Mouse (Mus musculus): ENCODE results near the gene Yy1. TPM values are rescaled to one million over a fixed set of nuclear protein-coding genes. Genes with fewer than 3 reads are reported as not detected.

Yy1 gene
- polyA plus RNA-seq, 1 experiment, result 62.6 TPM

DNA sequence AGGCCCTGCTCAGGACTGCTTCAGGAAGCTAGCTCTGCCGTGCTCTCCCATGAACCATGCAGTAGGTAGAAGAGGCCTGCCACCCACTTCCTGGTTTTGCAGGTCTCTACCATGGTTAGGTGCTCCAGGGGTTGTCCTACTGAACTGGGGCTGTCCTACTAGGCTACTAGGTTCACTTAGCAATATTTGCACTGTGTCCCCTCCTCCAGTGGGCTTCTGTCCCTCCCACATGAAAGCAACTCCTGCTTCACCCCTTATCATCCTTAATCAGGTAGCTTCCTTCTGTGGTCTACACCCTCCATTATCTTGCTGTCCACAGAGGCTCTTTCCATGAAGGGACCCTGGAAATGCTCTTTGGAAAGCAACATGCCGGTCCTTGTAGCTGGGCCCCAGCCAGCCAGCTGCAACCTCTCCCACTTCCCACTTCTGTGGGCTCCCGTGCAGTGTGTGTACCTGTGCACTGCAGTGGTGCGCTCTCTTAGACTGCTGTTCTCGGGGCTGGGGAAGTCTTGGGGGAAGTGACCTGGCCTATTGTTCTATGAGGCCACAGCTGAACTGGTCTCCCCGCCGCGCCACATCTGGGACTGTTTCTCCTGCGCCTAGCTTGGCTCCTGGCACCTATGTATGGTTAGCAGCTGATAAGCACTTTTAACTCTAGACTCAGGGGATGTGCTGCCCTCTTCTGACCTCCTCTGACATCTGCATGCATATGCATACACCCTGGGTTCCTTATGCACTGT is 29.5 kb upstream of the Yy1 start:
- no peak for TF ChIP-seq GATA1 (IDR thresholded peaks at IDR 0.05; ENCODE audit: low read length)

DNA sequence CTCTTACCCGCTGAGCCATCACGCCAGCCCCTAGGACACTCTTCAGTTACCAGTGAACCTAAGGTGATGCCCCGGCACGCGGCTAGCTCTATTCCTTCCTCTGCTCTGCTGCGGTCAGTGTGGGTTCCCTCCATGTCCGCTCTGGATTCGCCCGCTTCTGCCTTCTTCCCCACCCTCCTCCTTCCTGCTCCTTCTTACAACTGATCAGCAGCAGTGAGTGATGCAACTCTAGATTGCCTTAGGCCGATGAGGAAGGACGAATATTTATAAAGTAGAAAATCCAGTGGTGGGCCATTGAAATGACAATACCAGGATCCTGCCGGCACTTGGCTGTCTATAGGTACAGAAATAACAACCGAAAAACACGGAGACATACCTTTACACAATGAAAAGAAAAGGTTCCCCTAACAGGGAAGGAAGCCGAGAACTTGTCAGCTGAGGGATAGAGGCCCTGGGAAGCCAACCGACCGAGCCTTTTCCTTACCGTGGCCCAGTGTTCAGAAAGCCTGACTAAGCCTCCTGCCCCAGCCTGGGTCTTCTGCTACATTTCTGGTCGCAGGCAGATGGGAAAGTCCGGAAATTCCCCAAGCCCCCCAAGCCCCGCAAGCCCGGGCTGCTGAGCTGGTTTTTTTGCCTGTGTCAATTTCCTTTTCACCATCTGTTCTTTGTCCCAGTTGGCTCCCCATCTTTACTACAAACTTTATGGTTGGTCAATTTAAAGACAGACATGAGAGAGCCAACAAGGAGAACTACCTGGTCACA is 27.7 kb upstream of the Yy1 start:
- no peak for TF ChIP-seq GATA1 (IDR thresholded peaks at IDR 0.05; ENCODE audit: low read length)

DNA sequence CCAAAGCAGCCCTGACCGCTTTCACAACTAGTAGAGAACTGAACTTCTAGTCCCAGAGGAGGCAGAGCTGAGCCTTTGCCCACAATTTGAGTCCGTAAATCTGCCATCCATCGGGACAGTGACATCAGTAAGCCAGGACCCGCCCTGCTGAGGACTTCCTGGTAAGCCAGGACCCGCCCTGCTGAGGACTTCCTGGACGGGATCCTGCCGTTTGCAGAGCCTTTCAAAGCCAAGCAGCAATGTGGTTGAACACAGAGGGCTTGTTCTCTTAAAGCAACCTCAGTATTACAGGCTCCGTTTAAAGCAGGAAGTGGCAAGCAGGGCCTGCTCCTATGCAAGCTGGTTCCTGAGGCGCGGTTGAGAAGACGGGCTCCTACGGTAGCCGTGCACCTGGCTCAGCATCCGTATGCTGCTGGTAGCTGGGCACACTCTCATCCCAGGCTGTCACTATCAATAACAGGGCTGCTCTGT is 27.0 kb upstream of the Yy1 start:
- no peak for TF ChIP-seq GATA1 (IDR thresholded peaks at IDR 0.05; ENCODE audit: low read length)

DNA sequence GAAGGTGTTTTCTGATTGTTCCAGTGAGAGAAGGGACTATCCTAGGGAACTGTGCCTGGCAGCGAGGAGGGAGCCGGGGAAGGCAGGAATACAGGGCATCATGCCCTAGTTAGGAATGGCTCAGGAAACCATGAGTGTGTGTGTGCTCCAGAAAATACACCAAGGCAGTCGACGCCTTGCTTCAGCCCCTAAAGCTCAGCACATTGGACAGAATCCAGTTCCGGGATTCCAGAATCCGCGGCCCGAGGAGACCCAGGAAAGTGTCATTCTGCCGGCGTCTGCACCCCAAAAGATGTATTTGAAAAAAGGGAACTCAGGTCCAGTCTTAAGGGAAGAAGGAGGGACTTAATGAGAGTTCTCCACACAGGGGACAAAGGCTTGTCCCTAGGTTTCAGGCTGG is 26.5 kb upstream of the Yy1 start:
- TF ChIP-seq GATA1 (IDR thresholded peaks at IDR 0.05; ENCODE audit: low read length), result no peak

DNA sequence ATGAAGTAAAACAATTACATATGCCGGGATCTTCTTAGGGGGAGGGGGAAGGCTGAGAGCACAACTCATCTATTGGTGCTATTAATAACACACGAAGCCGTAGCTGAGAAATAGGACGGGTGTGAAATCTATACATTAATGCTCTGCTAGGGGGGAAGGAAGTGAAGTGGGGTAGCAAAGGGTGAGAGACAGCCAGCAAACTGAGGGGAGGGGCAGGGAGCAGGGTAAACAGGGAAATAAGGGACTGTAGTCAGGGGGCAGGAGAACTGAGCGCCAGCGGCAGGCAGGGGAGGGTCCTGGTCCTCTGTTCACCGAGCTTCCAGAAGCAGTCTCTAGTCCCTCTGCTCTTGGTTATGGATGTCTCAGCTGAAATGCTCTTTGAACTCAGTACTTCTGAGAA is 25.9 kb upstream of the Yy1 start:
- no peak for TF ChIP-seq GATA1 (IDR thresholded peaks at IDR 0.05; ENCODE audit: low read length)

DNA sequence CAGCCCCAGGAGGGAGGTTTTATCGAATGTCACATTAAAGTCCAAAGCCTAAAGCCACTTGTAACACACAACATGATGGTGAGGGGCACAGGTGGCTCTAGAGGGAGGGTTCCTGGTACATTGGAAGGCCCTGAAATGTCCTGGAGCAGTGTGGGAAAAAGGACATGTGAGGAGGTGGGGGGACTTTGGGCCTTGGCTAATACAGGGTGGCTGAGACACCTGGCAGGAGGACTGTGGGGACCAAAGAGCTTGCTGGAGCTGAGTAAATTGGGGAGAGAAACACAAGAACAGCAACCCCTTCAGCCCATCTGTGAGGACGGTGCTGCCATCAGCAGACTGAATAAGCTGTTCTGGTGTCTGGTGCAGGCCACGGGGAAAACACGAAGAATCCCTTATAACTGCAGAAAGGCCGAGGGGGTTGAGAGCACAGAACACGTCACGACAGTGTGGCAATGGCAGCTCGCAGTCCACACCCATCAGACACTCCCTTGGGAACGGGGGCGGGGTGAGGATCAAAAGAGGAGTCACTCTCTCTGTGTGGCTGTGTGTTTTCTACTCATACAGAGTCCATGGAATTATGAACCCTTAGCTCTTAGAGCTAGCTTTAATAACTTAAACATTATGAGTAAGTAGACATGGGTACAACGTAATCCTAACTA is 24.4 kb upstream of the Yy1 start:
- TF ChIP-seq GATA1 (IDR thresholded peaks at IDR 0.05; ENCODE audit: low read length), result no peak

DNA sequence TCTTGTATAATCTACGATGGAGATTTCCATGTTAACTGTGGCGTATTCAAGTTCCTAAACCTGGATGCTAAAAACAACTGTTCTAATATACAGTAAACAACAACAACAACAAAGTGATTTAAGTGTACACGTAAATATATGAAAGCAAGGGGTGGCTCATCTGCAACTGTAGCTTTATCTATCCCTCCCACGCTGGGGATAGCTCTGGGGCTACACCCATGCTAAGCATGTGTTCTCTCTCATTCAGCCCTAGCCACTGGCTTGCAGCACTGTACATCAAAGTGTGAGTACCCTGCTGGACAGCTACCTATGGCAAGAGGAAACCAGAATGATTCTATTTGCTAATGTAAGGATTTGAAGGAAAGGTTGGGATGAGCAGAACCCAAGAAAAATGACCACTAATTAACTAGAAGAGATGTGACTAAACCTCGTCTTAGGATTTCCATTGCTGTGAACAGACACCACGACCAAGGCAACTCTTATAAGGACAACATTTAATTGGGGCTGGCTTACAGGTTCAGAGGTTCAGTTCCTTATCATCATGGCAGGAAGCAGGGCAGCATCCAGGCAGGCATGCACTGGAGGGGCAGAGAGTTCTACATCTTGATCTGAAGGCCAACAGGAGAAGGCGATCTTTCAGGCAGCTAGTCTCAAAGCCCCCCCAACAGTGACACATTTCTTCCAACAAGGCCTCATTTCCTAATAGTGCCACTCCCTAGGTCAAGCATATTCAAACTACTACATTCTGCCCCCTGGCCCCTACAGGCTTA is 12.5 kb upstream of the Yy1 start:
- TF ChIP-seq GATA1 (IDR thresholded peaks at IDR 0.05; ENCODE audit: low read length), result no peak

DNA sequence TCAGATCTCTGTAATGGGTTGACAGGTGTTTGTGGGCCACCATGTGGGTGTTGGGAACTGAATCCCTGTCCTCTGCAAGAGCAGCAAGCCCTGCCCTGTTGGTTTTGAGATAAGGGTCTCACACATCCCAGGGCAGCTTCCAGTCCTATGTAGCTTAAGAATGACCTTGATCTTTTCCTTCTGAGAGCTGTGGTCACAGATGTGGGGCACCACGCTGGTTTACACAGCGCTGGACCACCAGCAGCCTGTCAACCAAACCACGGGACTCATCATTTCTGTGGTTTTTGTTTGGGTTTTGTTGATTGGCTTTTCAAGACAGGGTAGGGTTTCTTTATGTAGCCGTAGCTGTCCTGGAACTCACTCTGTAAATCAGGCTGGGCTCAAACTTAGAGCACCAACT is 7.6 kb upstream of the Yy1 start:
- no peak for TF ChIP-seq GATA1 (IDR thresholded peaks at IDR 0.05; ENCODE audit: low read length)

DNA sequence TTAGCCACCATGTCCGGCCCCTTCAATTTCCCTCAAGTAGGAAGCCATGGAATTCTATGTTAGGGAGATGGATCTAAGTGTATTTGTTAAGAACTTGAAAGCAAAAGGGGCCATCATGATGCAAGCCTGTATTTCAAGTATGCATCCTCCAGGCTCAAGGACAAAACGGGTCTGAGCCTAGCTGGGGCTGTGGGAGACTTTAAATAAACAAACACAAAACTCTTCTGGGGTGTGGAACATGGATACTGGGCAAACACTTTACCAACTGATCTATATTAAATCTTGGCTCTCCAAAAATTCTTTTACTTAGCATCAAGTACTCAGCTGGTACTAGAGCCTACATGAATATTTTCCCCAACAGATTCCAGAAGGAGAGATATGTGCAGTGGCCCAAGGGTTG is 5.4 kb upstream of the Yy1 start:
- no peak for TF ChIP-seq GATA1 (IDR thresholded peaks at IDR 0.05; ENCODE audit: low read length)

DNA sequence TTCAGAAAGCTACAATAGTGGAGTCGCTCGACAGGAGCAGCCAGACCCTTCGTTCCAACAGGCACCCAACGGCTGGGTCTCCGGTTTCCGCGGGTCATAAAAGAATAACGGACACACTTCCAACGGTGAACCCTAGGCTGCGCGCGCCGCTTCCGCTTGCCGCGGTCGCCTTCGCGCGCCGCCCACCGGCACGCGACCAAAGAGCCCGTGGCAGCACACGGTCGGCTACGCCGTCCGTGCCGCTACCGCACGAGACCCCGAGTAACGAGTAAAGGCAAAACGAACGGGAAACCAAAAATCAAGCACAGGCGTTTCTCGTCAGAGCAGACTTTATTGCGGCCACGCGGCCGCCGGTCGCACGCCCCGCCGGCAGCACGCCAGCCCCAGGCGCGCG is 624 bp upstream of the Yy1 start:
- TF ChIP-seq GATA1 (IDR thresholded peaks at IDR 0.05; ENCODE audit: low read length), result no peak

DNA sequence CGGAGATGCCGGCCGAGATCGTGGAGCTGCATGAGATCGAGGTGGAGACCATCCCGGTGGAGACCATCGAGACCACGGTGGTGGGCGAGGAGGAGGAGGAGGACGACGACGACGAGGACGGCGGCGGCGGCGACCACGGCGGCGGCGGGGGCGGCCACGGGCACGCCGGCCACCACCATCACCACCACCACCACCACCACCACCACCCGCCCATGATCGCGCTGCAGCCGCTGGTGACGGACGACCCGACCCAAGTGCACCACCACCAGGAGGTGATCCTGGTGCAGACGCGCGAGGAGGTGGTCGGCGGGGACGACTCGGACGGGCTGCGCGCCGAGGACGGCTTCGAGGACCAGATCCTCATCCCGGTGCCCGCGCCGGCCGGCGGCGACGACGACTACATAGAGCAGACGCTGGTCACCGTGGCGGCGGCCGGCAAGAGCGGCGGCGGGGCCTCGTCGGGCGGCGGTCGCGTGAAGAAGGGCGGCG is 724 bp downstream of the Yy1 start:
- no peak for TF ChIP-seq GATA1 (IDR thresholded peaks at IDR 0.05; ENCODE audit: low read length)

DNA sequence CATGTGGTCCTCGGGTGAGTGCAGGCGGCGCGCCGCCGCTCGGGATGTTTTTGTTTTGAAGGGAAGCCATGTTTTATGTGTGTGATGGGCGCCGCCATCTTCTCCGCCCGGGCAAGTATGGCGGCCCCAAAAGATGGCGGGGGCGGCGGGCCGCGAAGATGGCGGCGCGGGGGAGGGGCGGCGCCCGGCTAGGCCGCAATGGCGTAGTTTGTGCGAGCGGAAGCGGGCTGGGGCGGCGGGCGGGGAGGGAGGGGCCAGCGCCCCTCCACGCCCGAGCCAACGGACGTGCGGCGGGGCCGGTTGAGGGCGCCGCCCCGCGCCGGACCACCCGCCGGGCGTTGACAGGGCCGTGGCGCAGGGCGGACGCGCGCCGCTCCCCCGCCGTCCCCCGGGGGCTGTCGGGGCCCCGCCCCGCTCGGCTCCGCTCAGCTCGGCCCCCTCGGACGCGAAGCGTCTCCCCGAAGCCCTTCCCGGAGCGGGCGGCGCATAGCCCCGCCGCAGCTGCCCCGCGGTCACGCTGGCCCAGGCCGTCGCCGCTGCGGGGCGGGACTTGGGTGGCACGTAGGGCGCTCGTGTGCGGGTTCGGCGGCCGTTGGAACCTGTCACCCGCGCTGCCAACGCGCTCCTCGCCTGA is 1.4 kb downstream of the Yy1 start:
- TF ChIP-seq GATA1 (IDR thresholded peaks at IDR 0.05; ENCODE audit: low read length), result no peak

DNA sequence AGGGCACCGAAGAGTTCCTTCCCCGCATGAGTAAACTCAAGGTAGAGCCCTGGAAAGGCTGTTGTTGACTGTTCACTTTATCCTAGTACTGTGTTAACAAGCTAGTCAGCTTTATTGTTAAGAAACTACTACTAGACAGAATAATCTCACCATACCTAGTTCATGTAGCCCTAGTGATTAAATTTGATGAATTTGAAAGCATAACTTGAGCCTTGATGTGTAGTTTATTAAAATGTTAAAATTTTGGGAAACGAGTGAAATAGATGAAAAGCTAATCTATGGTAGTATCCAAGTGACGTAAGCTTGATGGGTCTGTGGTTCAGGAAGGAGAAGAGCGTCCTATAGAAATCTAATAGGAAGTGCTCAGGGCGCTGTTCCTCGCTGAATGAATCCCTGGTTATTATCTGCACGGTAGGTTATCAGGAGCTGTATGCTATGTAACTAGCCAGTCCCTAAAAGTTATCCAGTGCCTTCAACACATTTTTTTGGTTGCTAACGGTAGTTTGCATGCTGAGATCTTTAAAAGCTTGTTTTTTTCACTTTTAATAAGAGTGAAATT is 2.3 kb downstream of the Yy1 start:
- TF ChIP-seq GATA1 (IDR thresholded peaks at IDR 0.05; ENCODE audit: low read length), result no peak

DNA sequence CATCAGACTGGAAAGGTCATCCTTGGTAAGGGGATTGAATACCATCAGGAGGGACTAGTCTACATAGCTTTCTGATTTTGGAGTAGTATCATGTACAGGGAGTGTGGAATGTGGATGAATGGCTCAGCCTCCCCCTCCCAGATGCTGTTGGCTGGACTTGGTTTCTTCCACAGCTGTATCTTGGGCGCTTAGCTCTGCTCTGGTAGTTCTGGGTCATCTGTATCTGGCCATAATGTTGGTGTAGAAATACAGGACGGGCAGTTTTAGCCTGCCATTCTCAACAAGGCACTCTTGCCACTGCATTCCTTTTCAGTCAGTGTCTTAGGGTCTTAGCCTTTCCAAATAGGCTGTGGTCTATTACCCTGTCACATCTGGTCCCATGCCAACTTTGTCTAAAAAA is 8.8 kb downstream of the Yy1 start:
- no peak for TF ChIP-seq GATA1 (IDR thresholded peaks at IDR 0.05; ENCODE audit: low read length)

DNA sequence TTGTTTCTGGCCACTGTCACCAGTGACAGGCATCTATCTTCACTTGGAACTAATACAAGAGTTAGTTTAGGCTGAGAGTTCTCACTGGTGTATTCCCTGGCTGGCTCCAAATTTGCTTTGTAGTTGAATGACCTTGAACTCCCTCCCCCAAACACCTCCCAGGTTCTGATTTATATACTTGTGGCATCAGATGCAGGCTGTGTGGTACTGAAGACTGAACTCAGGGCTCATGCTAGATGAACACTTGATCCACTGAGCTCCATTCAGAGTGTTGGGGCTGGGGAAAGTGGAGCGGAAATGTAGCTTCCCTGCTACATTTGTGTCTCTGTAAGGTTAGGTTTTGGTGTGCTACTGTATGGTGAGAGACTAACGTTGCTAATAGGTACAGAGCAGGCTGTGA is 11.6 kb downstream of the Yy1 start:
- no peak for TF ChIP-seq GATA1 (IDR thresholded peaks at IDR 0.05; ENCODE audit: low read length)
